Mouse (Mus musculus) retina, adult 2 months (tissue): ENCODE data around the gene Sh3bp2.
"Not testable (repeated sequence)": the region's sequence is repeated elsewhere in the genome, so short reads cannot be mapped to it uniquely, and the experiment has no call there.

ENCODE experiments used
- DNase-seq: peaks from one replicate; pipeline ENCODE4 v3.0.0-alpha.2; 2012; ENCODE audit warnings: low read depth, low spot score

The Sh3bp2 gene

GRCm38 (mm10) chr5:34571551-34571950, 45.9 kb downstream of the Sh3bp2 start:
- DNase-seq = no peak

- DNase-seq = not testable (repeated sequence)
Measured at GRCm38 (mm10) chr5:34572568-34572967, 46.9 kb downstream of the Sh3bp2 start.

- DNase-seq = peak; percentile 97
Measured at GRCm38 (mm10) chr5:34573268-34574221, 47.9 kb downstream of the Sh3bp2 start, which contains the start of gene Add1. Gene Add1, plus strand, starts transcription at chr5:34573664.

- no peak for DNase-seq
Measured at GRCm38 (mm10) chr5:34574721-34575120, 49.1 kb downstream of the Sh3bp2 start.

GRCm38 (mm10) chr5:34576286-34576685, 50.6 kb downstream of the Sh3bp2 start:
- no peak for DNase-seq

GRCm38 (mm10) chr5:34578038-34578655, 52.5 kb downstream of the Sh3bp2 start:
- no peak for DNase-seq

- no peak for DNase-seq
Measured at GRCm38 (mm10) chr5:34579377-34579776, 53.7 kb downstream of the Sh3bp2 start.

GRCm38 (mm10) chr5:34581671-34582313, 56.2 kb downstream of the Sh3bp2 start:
- not testable (repeated sequence) for DNase-seq

GRCm38 (mm10) chr5:34582314-34582675, 56.7 kb downstream of the Sh3bp2 start:
- no peak for DNase-seq

GRCm38 (mm10) chr5:34585216-34585615, 59.6 kb downstream of the Sh3bp2 start:
- no peak for DNase-seq

- DNase-seq = no peak
Measured at GRCm38 (mm10) chr5:34587881-34588280, 62.2 kb downstream of the Sh3bp2 start.

GRCm38 (mm10) chr5:34590059-34590458, 64.4 kb downstream of the Sh3bp2 start:
- no peak for DNase-seq

GRCm38 (mm10) chr5:34590702-34591101, 65.1 kb downstream of the Sh3bp2 start:
- no peak for DNase-seq

GRCm38 (mm10) chr5:34591388-34592004, 65.9 kb downstream of the Sh3bp2 start:
- no peak for DNase-seq

GRCm38 (mm10) chr5:34592224-34592623, 66.6 kb downstream of the Sh3bp2 start:
- not testable (repeated sequence) for DNase-seq

GRCm38 (mm10) chr5:34592666-34593065, 67.0 kb downstream of the Sh3bp2 start:
- no peak for DNase-seq

- no peak for DNase-seq
Measured at GRCm38 (mm10) chr5:34593202-34593727, 67.6 kb downstream of the Sh3bp2 start.

GRCm38 (mm10) chr5:34604576-34604975, 78.9 kb downstream of the Sh3bp2 start:
- no peak for DNase-seq

- DNase-seq = no peak
Measured at GRCm38 (mm10) chr5:34607100-34607880, 81.7 kb downstream of the Sh3bp2 start.

GRCm38 (mm10) chr5:34608226-34608625, 82.6 kb downstream of the Sh3bp2 start:
- peak; percentile 69 for DNase-seq

GRCm38 (mm10) chr5:34609966-34610365, 84.3 kb downstream of the Sh3bp2 start:
- DNase-seq = no peak
